In genomic region chr2:32874951-32875674, GRCm38 (mm10) we compare ENCODE assay signal across 8 mouse cellular contexts. TPM values are rescaled to one million over a fixed set of nuclear protein-coding genes. Genes with fewer than 3 reads are reported as not detected.
A peak's percentile ranks its signal among the peaks of the same experiment; 100 is the strongest.
DNase-seq lines count a peak whose midpoint lies in the region; ATAC-seq lines count a peak whose summit lies in the region.

No protein-coding gene starts in this region.

- H3K4me3 ChIP-seq in neural tube, embryonic 11.5 days (ENCODE audit: low read depth, low read length): peak overlapping the region; percentile 85
- H3K4me3 ChIP-seq in forebrain, embryonic 15.5 days: peak overlapping the region; percentile 78
- H3K4me3 ChIP-seq in liver, embryonic 12.5 days: peak overlapping the region; percentile 67
- peak overlapping the region; percentile 83 for H3K4me3 ChIP-seq in stomach, embryonic 15.5 days (replicated peaks)

- DNase-seq in neural tube, embryonic 11.5 days (ENCODE audit: low spot score): no peak
- no peak for DNase-seq in neural tube, embryonic 10.5 days (ENCODE audit: extremely low spot score, low spot score)
- no peak for DNase-seq in thymus, adult 18-20 months
- DNase-seq in layer of hippocampus, adult 18-20 months (ENCODE audit: low spot score in 2 of 2): no peak
- no peak for DNase-seq in layer of hippocampus, adult 8-10 months (ENCODE audit: low spot score in 2 of 2)

- peak overlapping the region; percentile 98 for H3K9ac ChIP-seq in neural tube, embryonic 11.5 days (ENCODE audit: low read length)
- H3K9ac ChIP-seq in forebrain, embryonic 15.5 days (replicated peaks): peak overlapping the region; percentile 97
- H3K9ac ChIP-seq in liver, embryonic 12.5 days: peak overlapping the region; percentile 78
- H3K9ac ChIP-seq in stomach, embryonic 15.5 days: peak overlapping the region; percentile 94

- H3K36me3 ChIP-seq in neural tube, embryonic 11.5 days (ENCODE audit: control insufficient read depth, insufficient read depth, low read length): no peaks in the 10 kb centered on the region
- no peaks in the 10 kb centered on the region for H3K36me3 ChIP-seq in forebrain, embryonic 15.5 days
- no peaks in the 10 kb centered on the region for H3K36me3 ChIP-seq in liver, embryonic 12.5 days
- H3K36me3 ChIP-seq in stomach, embryonic 15.5 days: no peaks in the 10 kb centered on the region

- ATAC-seq in neural tube, embryonic 11.5 days (ENCODE audit: insufficient read depth, low FRiP score, low TSS enrichment): peak; percentile 14; the same call in 1 of the 2 replicates
- ATAC-seq in forebrain, embryonic 15.5 days (replicated peaks): peak; percentile 44
- ATAC-seq in liver, embryonic 12.5 days: no peak
- no peak for ATAC-seq in stomach, embryonic 15.5 days (ENCODE audit: insufficient read depth, low FRiP score, low read depth)

- H3K27ac ChIP-seq in neural tube, embryonic 11.5 days (ENCODE audit: low read depth, low read length): peak overlapping the region; percentile 89
- peak overlapping the region; percentile 93 for H3K27ac ChIP-seq in forebrain, embryonic 15.5 days (replicated peaks)
- peak overlapping the region; percentile 3; the same call in 1 of the 2 replicates for H3K27ac ChIP-seq in liver, embryonic 12.5 days
- H3K27ac ChIP-seq in stomach, embryonic 15.5 days: peak overlapping the region; percentile 95

- H3K27me3 ChIP-seq in neural tube, embryonic 11.5 days (ENCODE audit: control insufficient read depth, insufficient read depth, low read length): no peaks in the 10 kb centered on the region
- no peaks in the 10 kb centered on the region for H3K27me3 ChIP-seq in forebrain, embryonic 15.5 days
- peaks cover 37% of the 10 kb centered on the region for H3K27me3 ChIP-seq in liver, embryonic 12.5 days (replicated peaks)
- no peaks in the 10 kb centered on the region for H3K27me3 ChIP-seq in stomach, embryonic 15.5 days (replicated peaks)

- H3K4me1 ChIP-seq in neural tube, embryonic 11.5 days (ENCODE audit: control insufficient read depth, insufficient read depth, low read length): peaks cover 25% of the 10 kb centered on the region
- H3K4me1 ChIP-seq in forebrain, embryonic 15.5 days: peaks cover 49% of the 10 kb centered on the region
- H3K4me1 ChIP-seq in liver, embryonic 12.5 days: peaks cover 58% of the 10 kb centered on the region
- peaks cover 53% of the 10 kb centered on the region for H3K4me1 ChIP-seq in stomach, embryonic 15.5 days

- WGBS in neural tube, embryonic 11.5 days: 19% methylated on average over 15 of the region's 15 CpGs
- 7% methylated on average over 15 of the region's 15 CpGs for WGBS in forebrain, embryonic 15.5 days
- WGBS in liver, embryonic 12.5 days (ENCODE audit: insufficient replicate concordance): 28% methylated on average over 15 of the region's 15 CpGs
- 7% methylated on average over 15 of the region's 15 CpGs for WGBS in stomach, embryonic 15.5 days

- H3K4me2 ChIP-seq in neural tube, embryonic 11.5 days (ENCODE audit: low read depth): peak overlapping the region; percentile 89
- peak overlapping the region; percentile 70 for H3K4me2 ChIP-seq in forebrain, embryonic 15.5 days (replicated peaks)
- H3K4me2 ChIP-seq in liver, embryonic 12.5 days: peak overlapping the region; percentile 97
- H3K4me2 ChIP-seq in stomach, embryonic 15.5 days: peak overlapping the region; percentile 85

- no peaks in the 10 kb centered on the region for H3K9me3 ChIP-seq in neural tube, embryonic 11.5 days (ENCODE audit: control insufficient read depth, low read length)
- H3K9me3 ChIP-seq in forebrain, embryonic 15.5 days: no peaks in the 10 kb centered on the region
- H3K9me3 ChIP-seq in liver, embryonic 12.5 days (replicated peaks): no peaks in the 10 kb centered on the region
- H3K9me3 ChIP-seq in stomach, embryonic 15.5 days: no peaks in the 10 kb centered on the region

RNA-seq across cellular contexts. Expression of gene Fam129b, which starts 0.8 kb away (rescaled TPM):
- 17.0 and 17.2 TPM in 2 replicates for polyA plus RNA-seq in neural tube, embryonic 11.5 days (2014; fragmentation: Nextera tagmentation; extraction: Ambion mirVana)
- 33.5 TPM in 2 replicates for polyA plus RNA-seq in forebrain, embryonic 15.5 days (2015; fragmentation: Nextera tagmentation; extraction: Ambion mirVana)
- 11.9 and 12.4 TPM in 2 replicates for polyA plus RNA-seq in liver, embryonic 12.5 days (2016; fragmentation: Nextera tagmentation; extraction: Ambion mirVana)
- polyA plus RNA-seq in stomach, embryonic 15.5 days (2015; fragmentation: Nextera tagmentation; extraction: Ambion mirVana): 67.1 and 73.6 TPM in 2 replicates
- total RNA-seq in layer of hippocampus, adult 18-20 months (2021): 10 to 100 TPM; 18.0 to 21.1 TPM
- 10 to 100 TPM; 21.8 to 39.3 (median 32.1) TPM for total RNA-seq in layer of hippocampus, adult 8-10 months (2022)

RNA-seq across cellular contexts. Expression of gene Stxbp1, which starts 28.1 kb away (rescaled TPM):
- 74.0 and 89.9 TPM in 2 replicates for polyA plus RNA-seq in neural tube, embryonic 11.5 days (2014; fragmentation: Nextera tagmentation; extraction: Ambion mirVana)
- 191 and 197 TPM in 2 replicates for polyA plus RNA-seq in forebrain, embryonic 15.5 days (2015; fragmentation: Nextera tagmentation; extraction: Ambion mirVana)
- 5.8 and 5.9 TPM in 2 replicates for polyA plus RNA-seq in liver, embryonic 12.5 days (2016; fragmentation: Nextera tagmentation; extraction: Ambion mirVana)
- polyA plus RNA-seq in stomach, embryonic 15.5 days (2015; fragmentation: Nextera tagmentation; extraction: Ambion mirVana): 20.0 and 21.4 TPM in 2 replicates
- 100 to 1,000 TPM; 613 to 617 TPM for total RNA-seq in layer of hippocampus, adult 18-20 months (2021)
- total RNA-seq in layer of hippocampus, adult 8-10 months (2022): 100 to 1,000 TPM; 583 to 634 (median 610) TPM

Comparison
In these comparisons a context has a peak if more than half of its experiments do, and no peak if none do; other contexts are left out.
1. ATAC-seq: peak in neural tube, embryonic 11.5 days (single experiment) and forebrain, embryonic 15.5 days (single experiment); none in liver, embryonic 12.5 days (single experiment) and stomach, embryonic 15.5 days (single experiment).
2. H3K27ac ChIP-seq: peak in every context shown above with its lines; median percentile 95 in stomach, embryonic 15.5 days; 93 in forebrain, embryonic 15.5 days; 89 in neural tube, embryonic 11.5 days; 3 in liver, embryonic 12.5 days.
3. Peak in every context shown above with its lines, with median percentiles within 50 percentile points of each other: H3K4me2 ChIP-seq, H3K4me3 ChIP-seq and H3K9ac ChIP-seq.